Mouse (Mus musculus): ENCODE data around the gene Agpat4.
"Not testable (repeated sequence)": the region's sequence is repeated elsewhere in the genome, so short reads cannot be mapped to it uniquely, and the experiment has no call there.

Agpat4 gene

GRCm38 (mm10) chr17:12122262-12122661 lies 3.8 kb downstream of the Agpat4 start:
- not testable (repeated sequence) for DNase-seq (ENCODE audit: low spot score in 2 of 2)

- DNase-seq (ENCODE audit: low spot score in 2 of 2): no peak
Measured at GRCm38 (mm10) chr17:12123168-12123567, 4.7 kb downstream of the Agpat4 start.

- DNase-seq (ENCODE audit: low spot score in 2 of 2): no peak
Measured at GRCm38 (mm10) chr17:12127056-12127455, 8.6 kb downstream of the Agpat4 start.

- no peak for DNase-seq (ENCODE audit: low spot score in 2 of 2)
Measured at GRCm38 (mm10) chr17:12128976-12129375, 10.5 kb downstream of the Agpat4 start.

- DNase-seq (ENCODE audit: low spot score in 2 of 2): no peak
Measured at GRCm38 (mm10) chr17:12131171-12131570, 12.7 kb downstream of the Agpat4 start.

GRCm38 (mm10) chr17:12131581-12131980 lies 13.1 kb downstream of the Agpat4 start:
- no peak for DNase-seq (ENCODE audit: low spot score in 2 of 2)

GRCm38 (mm10) chr17:12132904-12133303 lies 14.4 kb downstream of the Agpat4 start:
- DNase-seq (ENCODE audit: low spot score in 2 of 2): no peak

GRCm38 (mm10) chr17:12133985-12134384 lies 15.5 kb downstream of the Agpat4 start:
- no peak for DNase-seq (ENCODE audit: low spot score in 2 of 2)

- DNase-seq (ENCODE audit: low spot score in 2 of 2): no peak
Measured at GRCm38 (mm10) chr17:12134975-12135633, 16.6 kb downstream of the Agpat4 start.

- DNase-seq (ENCODE audit: low spot score in 2 of 2): no peak
Measured at GRCm38 (mm10) chr17:12138355-12138754, 19.9 kb downstream of the Agpat4 start.

GRCm38 (mm10) chr17:12143948-12144364 lies 25.5 kb downstream of the Agpat4 start:
- DNase-seq (ENCODE audit: low spot score in 2 of 2): no peak

- DNase-seq (ENCODE audit: low spot score in 2 of 2): no peak
Measured at GRCm38 (mm10) chr17:12146132-12146681, 27.7 kb downstream of the Agpat4 start.

GRCm38 (mm10) chr17:12147830-12148229 lies 29.3 kb downstream of the Agpat4 start:
- no peak for DNase-seq (ENCODE audit: low spot score in 2 of 2)

- DNase-seq (ENCODE audit: low spot score in 2 of 2): no peak
Measured at GRCm38 (mm10) chr17:12149232-12149861, 30.8 kb downstream of the Agpat4 start.

GRCm38 (mm10) chr17:12150970-12151369 lies 32.5 kb downstream of the Agpat4 start:
- DNase-seq (ENCODE audit: low spot score in 2 of 2): no peak

GRCm38 (mm10) chr17:12154260-12154659 lies 35.8 kb downstream of the Agpat4 start:
- DNase-seq (ENCODE audit: low spot score in 2 of 2): no peak

- no peak for DNase-seq (ENCODE audit: low spot score in 2 of 2)
Measured at GRCm38 (mm10) chr17:12155236-12155635, 36.7 kb downstream of the Agpat4 start.

GRCm38 (mm10) chr17:12155872-12156271 lies 37.4 kb downstream of the Agpat4 start:
- DNase-seq (ENCODE audit: low spot score in 2 of 2): no peak

GRCm38 (mm10) chr17:12156661-12157060 lies 38.2 kb downstream of the Agpat4 start:
- DNase-seq (ENCODE audit: low spot score in 2 of 2): no peak

- no peak for DNase-seq (ENCODE audit: low spot score in 2 of 2)
Measured at GRCm38 (mm10) chr17:12157203-12157602, 38.7 kb downstream of the Agpat4 start.

- no peak for DNase-seq (ENCODE audit: low spot score in 2 of 2)
Measured at GRCm38 (mm10) chr17:12159187-12160060, 40.9 kb downstream of the Agpat4 start.

- DNase-seq (ENCODE audit: low spot score in 2 of 2): no peak
Measured at GRCm38 (mm10) chr17:12160061-12160421, 41.5 kb downstream of the Agpat4 start.
